Mouse (Mus musculus): ENCODE measurements at regions not wholly inside any gene's neighbourhood (a gene's known extent, or its start where the extent isn't known, plus 50 kb on each side); places are given as distances from the start of the nearest gene placed in this dataset.

DNA sequence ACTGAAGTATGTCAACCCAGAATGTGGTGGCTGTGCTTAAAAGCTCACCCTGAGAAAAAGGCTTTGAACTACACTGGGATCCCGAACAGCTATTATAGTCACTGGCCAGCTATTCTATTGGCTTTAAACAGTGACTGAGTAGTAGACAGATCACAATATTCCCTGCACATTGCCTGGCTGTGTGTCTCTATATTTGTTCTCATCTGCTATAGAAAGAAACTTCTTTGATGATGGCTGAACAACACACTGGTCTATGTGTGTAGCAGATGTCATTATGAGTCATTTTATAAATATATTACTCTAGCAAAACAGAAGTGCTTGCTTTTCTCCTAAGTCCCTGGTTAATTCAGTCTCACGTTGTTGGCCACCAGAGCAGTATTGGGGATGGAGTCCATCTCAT is 152.1 kb upstream of the Slco6d1 start:
- no peak overlapping the region for H3K4me3 ChIP-seq (ENCODE audit: low read depth, low read length)
- ATAC-seq (replicated peaks; ENCODE audit: low FRiP score, low TSS enrichment, low read depth) (no peak), DNase-seq (ENCODE audit: low spot score) (no peak)
- 67% methylated on average over 2 of the region's 2 CpGs for WGBS
- H3K36me3 ChIP-seq (ENCODE audit: control insufficient read depth, insufficient read depth, low read length): no peaks in the 10 kb centered on the region
- no peak overlapping the region for H3K4me2 ChIP-seq (ENCODE audit: low read length)
- no peak overlapping the region for H3K27ac ChIP-seq (ENCODE audit: low read depth)
- H3K4me1 ChIP-seq (replicated peaks; ENCODE audit: control insufficient read depth, insufficient read depth, low read length): no peaks in the 10 kb centered on the region
- no peaks in the 10 kb centered on the region for H3K27me3 ChIP-seq (replicated peaks; ENCODE audit: control insufficient read depth, insufficient read depth, low read length)
- H3K9me3 ChIP-seq (ENCODE audit: control insufficient read depth, low read length): no peaks in the 10 kb centered on the region
- no peak overlapping the region for H3K9ac ChIP-seq (ENCODE audit: low read length)

DNA sequence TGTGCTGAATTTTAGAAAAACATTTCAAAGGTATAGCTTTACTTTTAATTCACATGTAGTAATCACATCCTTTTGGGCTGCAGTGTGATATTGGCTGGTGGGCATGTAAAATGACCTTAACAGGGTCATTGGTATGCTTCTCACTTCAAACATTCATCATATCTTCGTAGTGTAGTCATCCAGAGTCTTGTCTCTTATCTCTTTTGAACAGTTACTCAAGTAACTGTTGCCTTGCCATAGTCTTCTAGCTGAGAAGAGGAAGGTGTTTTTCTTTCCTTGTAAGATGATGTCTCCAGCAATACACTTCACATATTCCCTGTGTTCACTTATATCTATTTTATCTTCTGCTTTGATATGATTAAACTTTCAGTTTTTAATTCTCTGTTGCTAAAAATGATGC is 150.7 kb upstream of the Slco6d1 start:
- 69% methylated on average over 1 of the region's 1 CpGs for whole genome bisulfite sequencing
- H3K9me3 ChIP-seq (ENCODE audit: control insufficient read depth, low read length): no peaks in the 10 kb centered on the region
- no peaks in the 10 kb centered on the region for H3K27me3 ChIP-seq (replicated peaks; ENCODE audit: control insufficient read depth, insufficient read depth, low read length)
- no peak overlapping the region for H3K27ac ChIP-seq (ENCODE audit: low read depth)
- no peaks in the 10 kb centered on the region for H3K36me3 ChIP-seq (ENCODE audit: control insufficient read depth, insufficient read depth, low read length)
- no peak overlapping the region for H3K9ac ChIP-seq (ENCODE audit: low read length)
- DNase-seq (ENCODE audit: low spot score) (no peak), ATAC-seq (replicated peaks; ENCODE audit: low FRiP score, low TSS enrichment, low read depth) (no peak)
- H3K4me1 ChIP-seq (replicated peaks; ENCODE audit: control insufficient read depth, insufficient read depth, low read length): 0 out of 2 replicates have a peak, but pooled peaks cover 4% of the 10 kb centered on the region
- no peak overlapping the region for H3K4me2 ChIP-seq (ENCODE audit: low read length)
- H3K4me3 ChIP-seq (ENCODE audit: low read depth, low read length): no peak overlapping the region

GRCm38 (mm10) chr1:98273966-98274616 is 146.8 kb upstream of the Slco6d1 start:
- 45% methylated on average over 6 of the region's 6 CpGs for WGBS
- H3K4me2 ChIP-seq (ENCODE audit: low read length): no peak overlapping the region
- no peak overlapping the region for H3K4me3 ChIP-seq (ENCODE audit: low read depth, low read length)
- H3K36me3 ChIP-seq (ENCODE audit: control insufficient read depth, insufficient read depth, low read length): no peaks in the 10 kb centered on the region
- H3K4me1 ChIP-seq (replicated peaks; ENCODE audit: control insufficient read depth, insufficient read depth, low read length): 0 out of 2 replicates have a peak, but pooled peaks cover 4% of the 10 kb centered on the region
- H3K9ac ChIP-seq (ENCODE audit: low read length): no peak overlapping the region
- no peaks in the 10 kb centered on the region for H3K9me3 ChIP-seq (ENCODE audit: control insufficient read depth, low read length)
- no peak for ATAC-seq (replicated peaks; ENCODE audit: low FRiP score, low TSS enrichment, low read depth)
- no peaks in the 10 kb centered on the region for H3K27me3 ChIP-seq (replicated peaks; ENCODE audit: control insufficient read depth, insufficient read depth, low read length)
- no peak for DNase-seq (ENCODE audit: low spot score)
- H3K27ac ChIP-seq (ENCODE audit: low read depth): no peak overlapping the region

GRCm38 (mm10) chr1:98275524-98275923 is 145.4 kb upstream of the Slco6d1 start:
- Histone ChIP-seq H3K4me3 (ENCODE audit: low read depth, low read length) (no peak overlapping the region), H3K27ac (ENCODE audit: low read depth) (no peak overlapping the region), H3K9ac (ENCODE audit: low read length) (no peak overlapping the region), H3K36me3 (ENCODE audit: control insufficient read depth, insufficient read depth, low read length) (no peaks in the 10 kb centered on the region), H3K4me1 (replicated peaks; ENCODE audit: control insufficient read depth, insufficient read depth, low read length) (peaks cover 7% of the 10 kb centered on the region; the same call in 1 of the 2 replicates), H3K4me2 (ENCODE audit: low read length) (no peak overlapping the region), H3K9me3 (ENCODE audit: control insufficient read depth, low read length) (no peaks in the 10 kb centered on the region), H3K27me3 (replicated peaks; ENCODE audit: control insufficient read depth, insufficient read depth, low read length) (no peaks in the 10 kb centered on the region)
- DNase-seq (ENCODE audit: low spot score) (no peak), ATAC-seq (replicated peaks; ENCODE audit: low FRiP score, low TSS enrichment, low read depth) (no peak)
- WGBS: 68% methylated on average over 1 of the region's 1 CpGs

DNA sequence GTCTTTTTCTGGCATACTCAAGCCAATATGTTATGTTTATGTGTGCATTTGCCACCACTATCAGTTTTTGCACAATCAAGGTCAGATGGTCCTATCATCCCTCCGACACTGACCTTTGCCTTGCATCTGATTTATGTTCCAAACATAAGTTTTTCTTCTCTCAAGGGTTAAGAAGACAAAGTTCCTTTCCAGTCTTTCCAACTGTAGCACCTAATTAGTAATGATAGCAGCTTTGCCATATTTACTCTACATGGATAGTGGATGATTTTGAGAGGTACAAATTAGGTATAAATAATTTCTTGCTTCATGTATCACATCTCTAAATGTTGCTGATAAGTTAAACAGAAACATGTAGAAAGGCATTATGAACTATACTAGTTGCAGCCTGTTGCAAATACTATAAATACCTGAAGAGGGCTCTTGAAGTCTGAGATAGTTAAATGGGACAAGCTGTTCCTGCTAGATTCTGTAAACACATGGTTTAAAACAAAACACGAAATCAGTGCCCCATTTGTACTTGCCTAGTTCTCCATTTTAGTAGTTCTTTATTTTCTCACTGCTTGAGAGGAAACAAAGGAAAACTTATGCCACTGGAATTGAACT is 141.4 kb upstream of the Slco6d1 start:
- Histone ChIP-seq H3K27me3 (replicated peaks; ENCODE audit: control insufficient read depth, insufficient read depth, low read length) (no peaks in the 10 kb centered on the region), H3K9me3 (ENCODE audit: control insufficient read depth, low read length) (no peaks in the 10 kb centered on the region), H3K27ac (ENCODE audit: low read depth) (no peak overlapping the region), H3K9ac (ENCODE audit: low read length) (no peak overlapping the region), H3K36me3 (ENCODE audit: control insufficient read depth, insufficient read depth, low read length) (no peaks in the 10 kb centered on the region), H3K4me2 (ENCODE audit: low read length) (no peak overlapping the region), H3K4me1 (replicated peaks; ENCODE audit: control insufficient read depth, insufficient read depth, low read length) (peaks cover 3% of the 10 kb centered on the region; the same call in 1 of the 2 replicates), H3K4me3 (ENCODE audit: low read depth, low read length) (no peak overlapping the region)
- DNase-seq (ENCODE audit: low spot score) (no peak), ATAC-seq (replicated peaks; ENCODE audit: low FRiP score, low TSS enrichment, low read depth) (no peak)
- WGBS: 32% methylated on average over 2 of the region's 2 CpGs

DNA sequence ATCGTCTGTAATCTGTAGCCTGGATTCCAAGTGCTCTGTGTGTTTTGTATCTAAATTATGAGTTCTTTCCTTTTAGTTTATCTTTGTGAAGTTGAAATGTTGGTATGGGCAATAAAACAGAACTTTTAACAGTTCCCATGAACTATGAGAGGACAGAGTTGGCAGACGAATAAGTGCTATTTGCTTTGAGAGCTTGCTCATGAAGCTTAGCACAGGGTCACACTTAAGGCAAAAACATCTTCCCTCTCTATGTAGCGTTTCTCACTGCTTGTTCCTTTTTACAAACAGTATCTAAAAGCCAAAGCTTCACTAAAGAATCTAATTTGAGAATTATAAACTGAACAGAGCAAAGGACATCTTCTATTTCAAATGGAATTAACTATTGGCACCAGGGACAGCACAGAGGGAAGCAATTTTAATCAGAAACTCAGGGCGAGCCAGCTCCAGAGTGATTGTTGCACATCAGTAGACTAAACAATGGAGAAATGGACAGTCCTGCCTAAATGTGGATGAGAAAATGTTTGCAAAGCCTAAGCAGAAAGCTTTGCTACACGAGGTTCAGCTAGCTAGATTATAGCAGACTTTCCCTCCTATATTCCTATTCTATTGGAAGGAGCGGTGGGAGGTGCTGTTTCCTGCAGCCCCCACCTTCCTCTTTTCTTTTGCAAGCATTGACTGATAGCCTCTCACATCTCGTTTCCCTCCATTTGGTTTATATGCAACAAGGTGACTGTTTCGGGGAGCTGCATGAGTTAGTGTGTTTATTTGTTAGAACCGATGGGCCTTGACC is 140.5 kb upstream of the Slco6d1 start:
- DNase-seq (ENCODE audit: low spot score) (no peak), ATAC-seq (replicated peaks; ENCODE audit: low FRiP score, low TSS enrichment, low read depth) (no peak)
- Histone ChIP-seq H3K27ac (ENCODE audit: low read depth) (peak overlapping the region; percentile 18), H3K4me1 (replicated peaks; ENCODE audit: control insufficient read depth, insufficient read depth, low read length) (peaks cover 3% of the 10 kb centered on the region; the same call in 1 of the 2 replicates), H3K9ac (ENCODE audit: low read length) (no peak overlapping the region), H3K27me3 (replicated peaks; ENCODE audit: control insufficient read depth, insufficient read depth, low read length) (no peaks in the 10 kb centered on the region), H3K9me3 (ENCODE audit: control insufficient read depth, low read length) (no peaks in the 10 kb centered on the region), H3K36me3 (ENCODE audit: control insufficient read depth, insufficient read depth, low read length) (no peaks in the 10 kb centered on the region), H3K4me3 (ENCODE audit: low read depth, low read length) (no peak overlapping the region), H3K4me2 (ENCODE audit: low read length) (no peak overlapping the region)
- 34% methylated on average over 9 of the region's 9 CpGs for WGBS

- Histone ChIP-seq H3K36me3 (ENCODE audit: control insufficient read depth, insufficient read depth, low read length) (no peaks in the 10 kb centered on the region), H3K4me2 (ENCODE audit: low read length) (no peak overlapping the region), H3K27ac (ENCODE audit: low read depth) (peak overlapping the region; percentile 18), H3K9me3 (ENCODE audit: control insufficient read depth, low read length) (no peaks in the 10 kb centered on the region), H3K9ac (ENCODE audit: low read length) (no peak overlapping the region), H3K4me3 (ENCODE audit: low read depth, low read length) (no peak overlapping the region), H3K27me3 (replicated peaks; ENCODE audit: control insufficient read depth, insufficient read depth, low read length) (no peaks in the 10 kb centered on the region), H3K4me1 (replicated peaks; ENCODE audit: control insufficient read depth, insufficient read depth, low read length) (peaks cover 3% of the 10 kb centered on the region; the same call in 1 of the 2 replicates)
- WGBS: 53% methylated on average over 2 of the region's 2 CpGs
- DNase-seq (ENCODE audit: low spot score): no peak
- no peak for ATAC-seq (replicated peaks; ENCODE audit: low FRiP score, low TSS enrichment, low read depth)
These were observed 139.7 kb upstream of the Slco6d1 start for GRCm38 (mm10) chr1:98281053-98281770.

- no peak overlapping the region for H3K4me2 ChIP-seq (ENCODE audit: low read length)
- no peaks in the 10 kb centered on the region for H3K9me3 ChIP-seq (ENCODE audit: control insufficient read depth, low read length)
- no peaks in the 10 kb centered on the region for H3K27me3 ChIP-seq (replicated peaks; ENCODE audit: control insufficient read depth, insufficient read depth, low read length)
- no peak overlapping the region for H3K4me3 ChIP-seq (ENCODE audit: low read depth, low read length)
- H3K4me1 ChIP-seq (replicated peaks; ENCODE audit: control insufficient read depth, insufficient read depth, low read length): peaks cover 3% of the 10 kb centered on the region; the same call in 1 of the 2 replicates
- ATAC-seq (replicated peaks; ENCODE audit: low FRiP score, low TSS enrichment, low read depth) (no peak), DNase-seq (ENCODE audit: low spot score) (no peak)
- 66% methylated on average over 2 of the region's 2 CpGs for WGBS
- H3K9ac ChIP-seq (ENCODE audit: low read length): no peak overlapping the region
- H3K36me3 ChIP-seq (ENCODE audit: control insufficient read depth, insufficient read depth, low read length): no peaks in the 10 kb centered on the region
- H3K27ac ChIP-seq (ENCODE audit: low read depth): no peak overlapping the region
These were observed 139.2 kb upstream of the Slco6d1 start for GRCm38 (mm10) chr1:98281771-98282149.

Data from intestine, embryonic 14.5 days (tissue).